Mouse (Mus musculus): ENCODE results near the gene Gm49630. TPM values are rescaled to one million over a fixed set of nuclear protein-coding genes. Genes with fewer than 3 reads are reported as not detected.

Gm49630 gene
- 0.39 TPM in 1 of 2 replicates, not detected in the other for polyA plus RNA-seq (2012; rRNA removed; ENCODE audit: low replicate concordance)

DNA sequence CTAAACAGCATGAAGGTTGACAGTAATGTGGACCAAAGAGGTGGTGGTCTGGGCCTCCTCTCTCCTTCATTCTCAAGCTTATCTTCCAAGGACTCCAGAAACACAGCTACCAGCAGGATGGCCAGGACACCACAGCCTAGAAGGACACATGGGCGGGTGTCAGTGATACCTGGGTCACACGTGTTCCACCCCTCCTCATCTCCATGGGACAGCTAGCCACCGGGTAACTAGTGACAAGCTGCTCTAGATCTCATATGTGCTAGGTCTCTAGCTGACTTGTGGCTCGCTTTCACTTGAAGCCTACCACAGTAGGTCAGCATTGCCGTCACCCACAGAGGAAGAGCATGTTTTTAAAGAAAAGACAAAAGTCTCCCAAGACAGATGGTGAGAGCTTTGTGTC lies at the start of gene Gm49630:
Gm49630 (minus strand) TSS at position 101 of the 400 bp plus-strand sequence.

DNA sequence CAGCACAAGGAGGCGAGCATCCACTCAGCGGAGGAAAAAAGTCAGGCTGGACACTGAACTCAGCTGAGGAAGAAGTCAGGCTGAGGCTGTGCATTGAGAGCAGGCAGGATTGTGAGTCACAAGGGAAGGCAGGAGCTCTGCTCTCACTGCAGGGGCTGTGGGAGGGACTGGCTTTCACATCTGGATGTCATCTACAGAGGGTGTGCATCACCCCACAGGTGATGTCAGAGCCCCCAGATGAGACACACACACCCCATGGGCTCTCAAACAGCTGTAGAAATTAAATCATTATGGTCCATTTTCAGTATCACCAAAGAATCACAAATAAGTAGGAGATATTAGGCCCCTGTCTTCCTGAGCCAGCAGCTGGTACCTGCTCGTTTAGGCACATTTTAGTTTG lies 13.6 kb upstream of the Gm49630 start, which contains the start of gene Unc93a2:
Unc93a2 (minus strand) TSS at position 101 of the 400 bp plus-strand sequence.

DNA sequence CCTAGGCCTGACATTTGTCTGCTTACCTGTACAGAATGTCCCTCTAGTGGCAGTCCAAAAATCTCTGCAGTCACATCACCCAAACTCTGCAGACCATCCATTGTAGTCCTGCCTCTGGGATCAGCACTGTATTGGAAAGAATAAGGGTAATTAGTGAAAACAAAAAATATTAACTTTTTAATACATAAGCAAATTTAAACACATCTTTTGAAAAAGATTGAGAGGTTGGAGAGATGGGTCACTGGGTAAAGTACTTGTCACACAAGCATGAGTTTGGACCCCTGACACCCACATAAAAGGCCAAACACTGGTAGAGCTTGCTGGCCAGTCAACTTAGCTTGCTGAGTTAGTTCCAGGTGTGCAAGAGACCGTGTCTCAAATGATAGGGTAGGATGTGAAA lies 19.2 kb downstream of the Gm49630 start, which contains the start of gene Ttll2:
Ttll2 (minus strand) TSS at position 101 of the 400 bp plus-strand sequence.

DNA sequence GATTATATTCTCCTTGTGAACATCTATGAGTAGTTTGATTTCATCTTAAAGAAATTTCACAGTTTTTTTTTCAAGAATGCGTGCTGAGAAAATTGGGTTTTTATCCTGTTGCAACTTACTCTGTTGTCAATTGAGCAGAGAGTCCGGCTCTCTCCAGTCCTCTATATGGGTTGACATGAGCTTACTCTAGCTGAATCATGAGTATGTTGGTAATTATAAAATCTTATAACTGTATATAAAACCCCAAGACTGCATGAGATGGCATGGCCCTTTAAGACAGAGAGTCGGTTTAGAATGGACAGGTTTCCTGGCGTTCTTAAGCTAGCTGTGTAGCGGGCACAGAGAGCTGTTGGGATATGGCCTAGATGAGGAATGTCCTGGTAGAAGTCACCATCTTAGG lies 47.4 kb downstream of the Gm49630 start, which contains the start of gene Tcp10a:
Tcp10a (plus strand) TSS at position 301 of the 400 bp plus-strand sequence.

Other genes starting within 250 kb of the Gm49630 start
- gene Rps6ka2, start 201.9 kb downstream of the Gm49630 start, polyA plus RNA-seq (2012; rRNA removed; ENCODE audit: low replicate concordance) = 8.1 and 15.7 TPM in 2 replicates
- not detected in 2 replicates for gene Tcp10a, start 47.3 kb downstream of the Gm49630 start, polyA plus RNA-seq (2012; rRNA removed; ENCODE audit: low replicate concordance)
- gene Ttll2, start 19.3 kb downstream of the Gm49630 start, polyA plus RNA-seq (2012; rRNA removed; ENCODE audit: low replicate concordance) = 0.14 and 0.23 TPM in 2 replicates
- gene Unc93a2, start 13.5 kb upstream of the Gm49630 start, polyA plus RNA-seq (2012; rRNA removed; ENCODE audit: low replicate concordance) = 1.6 and 3.5 TPM in 2 replicates